Mouse (Mus musculus) stomach, postnatal 0 days (tissue): Measurements from ENCODE around the gene Lce1i.

Experiments
- CTCF ChIP-seq: IDR thresholded peaks from 2 replicates; pipeline ENCODE4 v1.5.1; 2016; ENCODE audit warnings: antibody characterized with exemption, low read depth, mild to moderate bottlenecking, moderate library complexity
- EP300 ChIP-seq: optimal IDR thresholded peaks from 2 replicates; pipeline ENCODE3; 2016; ENCODE audit warnings: antibody characterized with exemption

DNA sequence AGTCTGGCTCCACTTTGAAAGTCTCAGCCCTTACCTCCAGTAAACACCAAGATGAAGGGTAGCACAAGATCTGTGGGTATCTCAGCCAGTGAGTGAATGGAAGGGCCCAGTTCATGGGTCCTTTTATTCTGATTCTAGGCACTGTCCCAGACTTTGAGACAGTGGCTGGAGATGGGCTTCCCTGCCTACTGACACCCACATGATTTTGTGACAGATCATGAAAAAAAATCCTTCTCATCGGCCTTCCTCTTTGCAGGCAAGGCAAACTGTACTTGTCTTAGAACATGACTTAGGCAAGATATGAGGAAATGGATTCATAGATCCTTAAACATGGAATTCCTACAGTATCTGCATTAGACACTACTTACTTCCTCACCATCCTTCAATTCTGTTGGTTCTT lies 39.7 kb downstream of the Lce1i start, which contains the start of gene Gm38119:
- no peak for TF ChIP-seq CTCF
- no peak for TF ChIP-seq EP300
